Comparison of ENCODE assay signal across 14 mouse cellular contexts in the genomic region with DNA sequence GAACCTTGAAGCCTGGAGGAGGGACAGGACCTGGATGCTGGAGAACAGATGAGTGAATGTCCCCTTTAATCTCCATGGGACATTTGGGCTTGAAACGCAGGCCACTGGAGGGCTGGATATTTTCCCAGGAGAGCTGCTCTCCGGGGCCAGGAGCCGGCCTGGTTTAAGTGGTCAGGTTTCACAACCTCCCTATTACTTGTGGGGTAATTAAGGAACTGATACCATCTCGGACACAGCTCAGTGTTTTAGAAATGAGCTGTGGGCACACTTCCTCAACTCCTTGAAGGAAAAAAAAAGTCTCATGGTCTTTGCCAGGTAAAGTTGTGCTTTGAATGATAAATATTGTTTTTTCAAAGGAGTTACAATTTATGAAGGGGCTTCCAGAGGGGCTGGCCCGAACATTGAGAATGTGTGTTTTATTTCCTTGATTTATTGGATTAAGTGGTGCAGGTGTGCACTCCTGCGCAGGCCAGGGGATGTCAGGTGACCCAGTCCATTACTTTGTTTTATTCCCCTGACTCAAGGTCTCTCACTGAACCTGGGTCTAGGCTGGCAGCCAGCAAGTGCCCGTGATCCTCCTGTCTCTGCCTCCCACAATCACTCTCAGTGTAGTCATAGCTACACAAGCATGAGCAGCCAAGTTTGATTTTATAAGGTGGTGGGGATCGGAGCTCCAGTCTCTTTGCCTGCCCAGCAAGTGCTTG. TPM values are rescaled to one million over a fixed set of nuclear protein-coding genes. Genes with fewer than 3 reads are reported as not detected.
DNase-seq lines count a peak whose midpoint lies in the region; ATAC-seq and TF ChIP-seq lines count a peak whose summit lies in the region.
"Had no signal": no experiment of that assay in that cellular context is flagged by ENCODE, and none has a peak within 500 bp of the region (broad histone marks: within the 10 kb centered on the region; RNA-seq: fewer than 3 reads in every experiment).

No protein-coding gene starts in this region.

- no peaks in the 10 kb centered on the region for H3K36me3 ChIP-seq in limb, embryonic 13.5 days
- H3K36me3 ChIP-seq: heart, embryonic 15.5 days had no signal

- ATAC-seq in limb, embryonic 13.5 days (ENCODE audit: low FRiP score, low read depth) = no peak
- no peak for ATAC-seq in erythroid progenitor cell, adult 5-6 weeks (replicated peaks; ENCODE audit: low FRiP score, poor library complexity, severe bottlenecking)
- ATAC-seq: activated CD4-positive, CD25-positive, alpha-beta regulatory T cell, adult 4 months; forebrain, embryonic 13.5 days had no signal

- no peak for TF ChIP-seq CTCF in layer of hippocampus, adult 2 months (conservative IDR thresholded peaks at IDR 0.05)

- 0 out of 2 replicates have a peak overlapping the region, but pooled peaks have one; percentile 13 for H3K9ac ChIP-seq in limb, embryonic 13.5 days
- H3K9ac ChIP-seq: forebrain, embryonic 13.5 days; heart, embryonic 15.5 days had no signal

- peak overlapping the region; percentile 81 for H3K27ac ChIP-seq in limb, embryonic 13.5 days
- no peak overlapping the region; the same call in 1 of the 2 replicates for H3K27ac ChIP-seq in layer of hippocampus, adult 2 months
- H3K27ac ChIP-seq: forebrain, embryonic 13.5 days had no signal

- no peaks in the 10 kb centered on the region for H3K27me3 ChIP-seq in limb, embryonic 13.5 days
- H3K27me3 ChIP-seq: heart, embryonic 15.5 days had no signal

- DNase-seq in lung, postnatal 36 days = peak; percentile 29
- DNase-seq in lung, postnatal 10 days = no peak
- DNase-seq in brain, adult 2 months (ENCODE audit: low read depth, low spot score) = peak; percentile 20
- peak; percentile 54 for DNase-seq in kidney, adult 18-20 months
- no peak for DNase-seq in layer of hippocampus, postnatal 25 days (ENCODE audit: extremely low spot score in 1 of 2, low spot score in 1 of 2)
- DNase-seq in layer of hippocampus, adult 2 months (ENCODE audit: low spot score in 2 of 2) = no peak
- DNase-seq: cerebellum, adult 11 months; thymus, postnatal 36 days had no signal

- WGBS in limb, embryonic 13.5 days = 16% methylated on average over 8 of the region's 8 CpGs

- H3K9me3 ChIP-seq in limb, embryonic 13.5 days = no peaks in the 10 kb centered on the region
- H3K9me3 ChIP-seq: forebrain, embryonic 13.5 days; heart, embryonic 15.5 days had no signal

- H3K4me3 ChIP-seq in limb, embryonic 13.5 days = peak overlapping the region; percentile 5; the same call in 1 of the 2 replicates
- no peak overlapping the region for H3K4me3 ChIP-seq in layer of hippocampus, adult 2 months
- H3K4me3 ChIP-seq: forebrain, embryonic 13.5 days; heart, embryonic 15.5 days had no signal

- peak overlapping the region; percentile 81 for H3K4me2 ChIP-seq in limb, embryonic 13.5 days (replicated peaks)
- H3K4me2 ChIP-seq: forebrain, embryonic 13.5 days had no signal

- peaks cover 73% of the 10 kb centered on the region for H3K4me1 ChIP-seq in limb, embryonic 13.5 days

RNA-seq across cellular contexts. Expression of a gene that starts 3.7 kb away (rescaled TPM):
- 9.4 and 10.4 TPM in 2 replicates for polyA plus RNA-seq in limb, embryonic 13.5 days (2015; fragmentation: Nextera tagmentation; extraction: Ambion mirVana)
- total RNA-seq in layer of hippocampus, postnatal 25 days (2021) = 1 to 10 TPM; 3.1 to 3.9 TPM
- 1 to 10 TPM; 2.8 to 3.2 TPM for total RNA-seq in layer of hippocampus, adult 2 months (2021)
- total RNA-seq in erythroid progenitor cell, adult 5-6 weeks (2015; ENCODE audit: low replicate concordance) = not detected in 2 replicates
- not detected in 2 replicates for total RNA-seq in erythroid progenitor cell, adult 5-6 weeks (2017; ENCODE audit: low replicate concordance)

RNA-seq across cellular contexts. Expression of a gene that starts 48.2 kb away (rescaled TPM):
- 0.15 and 0.27 TPM in 2 replicates for polyA plus RNA-seq in limb, embryonic 13.5 days (2015; fragmentation: Nextera tagmentation; extraction: Ambion mirVana)
- total RNA-seq in layer of hippocampus, postnatal 25 days (2021) = not detected
- not detected for total RNA-seq in layer of hippocampus, adult 2 months (2021)
- total RNA-seq in erythroid progenitor cell, adult 5-6 weeks (2015; ENCODE audit: low replicate concordance) = not detected in 2 replicates
- not detected in 2 replicates for total RNA-seq in erythroid progenitor cell, adult 5-6 weeks (2017; ENCODE audit: low replicate concordance)
- total RNA-seq: layer of hippocampus, adult 8-10 months had no signal
- polyA plus RNA-seq: forebrain, embryonic 13.5 days; heart, embryonic 15.5 days had no signal

Comparison
In these comparisons a context has a peak if more than half of its experiments do, and no peak if none do; other contexts are left out.
1. DNase-seq: peak in lung, postnatal 36 days (single experiment), brain, adult 2 months (single experiment) and kidney, adult 18-20 months (single experiment); none in lung, postnatal 10 days (single experiment), layer of hippocampus, postnatal 25 days (0 of 2) and layer of hippocampus, adult 2 months (0 of 2).